Mouse (Mus musculus): ENCODE measurements at regions not wholly inside any gene's neighbourhood (a gene's known extent, or its start where the extent isn't known, plus 50 kb on each side); places are given as distances from the start of the nearest gene placed in this dataset. TPM values are rescaled to one million over a fixed set of nuclear protein-coding genes. Genes with fewer than 3 reads are reported as not detected.
A peak's percentile ranks its signal among the peaks of the same experiment; 100 is the strongest.

DNA sequence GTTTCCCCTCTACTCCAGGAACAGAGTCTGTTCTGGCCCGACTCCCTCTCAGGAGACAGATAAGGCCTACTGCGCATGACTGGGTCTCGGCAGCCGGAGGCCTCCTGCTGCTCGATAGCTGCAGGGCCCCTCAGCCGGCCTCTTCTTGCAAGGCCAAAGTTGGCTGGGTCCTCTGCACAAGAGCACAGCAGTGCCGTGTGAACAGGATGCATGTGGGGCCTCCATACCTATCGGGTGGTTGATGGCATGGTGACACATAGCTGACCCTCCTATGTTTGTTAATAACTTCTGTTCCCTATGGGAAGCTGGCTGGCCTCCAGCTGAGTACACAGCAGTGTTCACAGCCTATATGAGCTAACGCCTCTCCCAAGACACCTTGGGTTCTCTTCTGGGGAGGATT is 50.4 kb upstream of the Dlk1 start:
- Histone ChIP-seq H3K4me1 (ENCODE audit: insufficient read depth, low read depth, low read length) (peaks cover 20% of the 10 kb centered on the region), H3K36me3 (ENCODE audit: insufficient read depth, low read length) (no peaks in the 10 kb centered on the region), H3K27ac (ENCODE audit: low read length) (peak overlapping the region; percentile 60), H3K4me3 (ENCODE audit: low read depth, low read length) (no peak overlapping the region), H3K9ac (replicated peaks; ENCODE audit: low read depth) (no peak overlapping the region), H3K9me3 (ENCODE audit: low read length) (no peaks in the 10 kb centered on the region), H3K4me2 (replicated peaks; ENCODE audit: low read depth, low read length) (no peak overlapping the region), H3K27me3 (replicated peaks; ENCODE audit: insufficient read depth, low read length) (no peaks in the 10 kb centered on the region)
- ATAC-seq: peak; percentile 80
- TF ChIP-seq EP300 (IDR thresholded peaks at IDR 0.05) (no peak), CTCF (IDR thresholded peaks at IDR 0.05) (peak; percentile 20; the same call in 1 of the 2 replicates)
- 11% methylated on average over 9 of the region's 9 CpGs for WGBS
- DNase-seq (ENCODE audit: low spot score): peak; percentile 87

Small RNAs in the stretch of these regions (microRNA-seq; reads per million reads assigned to microRNA genes)
- gene Gm22234 (not detected), gene Gm25297 (not detected)

All from lung, postnatal 0 days (tissue).